16 mouse cellular contexts compared by ENCODE assay signal in the genomic region with DNA sequence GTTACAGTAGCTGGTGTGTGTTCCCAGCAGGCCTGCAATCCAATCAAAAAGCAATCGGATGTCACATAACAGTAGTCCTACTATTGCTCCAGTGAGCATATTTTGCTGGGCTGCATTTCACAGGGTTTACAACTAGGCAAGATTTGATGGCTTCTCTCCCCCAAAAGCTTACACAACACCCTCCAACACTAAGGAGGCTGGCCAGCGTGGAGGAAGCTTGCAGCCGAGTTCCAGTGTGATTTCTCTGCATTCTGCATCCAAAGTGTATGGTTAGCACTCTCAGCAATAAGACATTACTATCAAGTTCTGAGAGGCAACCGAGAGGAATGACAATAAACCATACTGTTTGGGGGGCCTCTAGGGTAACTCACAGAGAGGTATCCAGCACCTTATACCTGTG.
"Had no signal": no experiment of that assay in that cellular context is flagged by ENCODE, and none has a peak within 500 bp of the region (broad histone marks: within the 10 kb centered on the region; RNA-seq: fewer than 3 reads in every experiment).

No protein-coding gene starts in this region.

- DNase-seq: left cerebral cortex, postnatal 4 days; liver, embryonic 13.5 days; liver, postnatal 0 days; lung, adult 18-20 months; lung, adult 2 months; lung, embryonic 14.5 days; lung, postnatal 10 days; lung, postnatal 14 days; lung, postnatal 36 days; lung, postnatal 4 days; midbrain, embryonic 14.5 days had no signal

- ATAC-seq: liver, embryonic 12.5 days; liver, postnatal 0 days; lung, postnatal 0 days; midbrain, embryonic 13.5 days; midbrain, embryonic 15.5 days; midbrain, embryonic 16.5 days had no signal
